Mouse (Mus musculus) v-Abl transformed pro-B cells (cell line): Measurements from ENCODE around the gene Surf2.

ENCODE experiments used
- in situ Hi-C, 2 experiments: fragments of 400-800 bp; cut with MboI; formaldehyde crosslinking; loops; one replicate each; pipeline ENCODE4 v1.15.1; 2025; ENCODE audit not compliant: unreplicated experiment in 2 of 2

The Surf2 gene

GRCm38 (mm10) chr2:26943253-26943652, 27.1 kb downstream of the Surf2 start:
- in situ Hi-C loops: loop anchor here in 1 of 2 experiments (25.0 kb wide), 1 partner anchor 494 kb away; the partner anchor contains the start of genes Brd3os and Vav2

- in situ Hi-C loops: no loop called here
Measured at GRCm38 (mm10) chr2:26950411-26950810, 34.2 kb downstream of the Surf2 start.

GRCm38 (mm10) chr2:26951346-26951905, 35.3 kb downstream of the Surf2 start:
- in situ Hi-C loops: no loop called here

- in situ Hi-C loops: no loop called here
Measured at GRCm38 (mm10) chr2:26952193-26952592, 36.0 kb downstream of the Surf2 start.

- in situ Hi-C loops: no loop called here
Measured at GRCm38 (mm10) chr2:26952866-26953265, 36.7 kb downstream of the Surf2 start.

GRCm38 (mm10) chr2:26954735-26955395, 38.7 kb downstream of the Surf2 start:
- in situ Hi-C loops: no loop called here

- in situ Hi-C loops: no loop called here
Measured at GRCm38 (mm10) chr2:26956811-26957487, 40.8 kb downstream of the Surf2 start.

- in situ Hi-C loops: no loop called here
Measured at GRCm38 (mm10) chr2:26957488-26957859, 41.3 kb downstream of the Surf2 start.

GRCm38 (mm10) chr2:26960756-26961155, 44.6 kb downstream of the Surf2 start:
- in situ Hi-C loops: no loop called here

GRCm38 (mm10) chr2:26963923-26964723, 48.0 kb downstream of the Surf2 start, which contains the start of gene Rexo4:
TSS of gene Rexo4 (minus strand) at chr2:26964386.
- in situ Hi-C loops: no loop called here

- in situ Hi-C loops: no loop called here
Measured at GRCm38 (mm10) chr2:26964724-26965370, 48.7 kb downstream of the Surf2 start.

GRCm38 (mm10) chr2:26967262-26967661, 51.1 kb downstream of the Surf2 start:
- in situ Hi-C loops: no loop called here
